Mouse (Mus musculus) embryo, embryonic 9.5 days (tissue): ENCODE data around the gene Mmp23.
"Not testable (repeated sequence)": the region's sequence is repeated elsewhere in the genome, so short reads cannot be mapped to it uniquely, and the experiment has no call there.

Experiments
- DNase-seq: peaks from one replicate; pipeline ENCODE4 v3.0.0-alpha.2; 2017; ENCODE audit errors: extremely low spot score

The Mmp23 gene

DNA sequence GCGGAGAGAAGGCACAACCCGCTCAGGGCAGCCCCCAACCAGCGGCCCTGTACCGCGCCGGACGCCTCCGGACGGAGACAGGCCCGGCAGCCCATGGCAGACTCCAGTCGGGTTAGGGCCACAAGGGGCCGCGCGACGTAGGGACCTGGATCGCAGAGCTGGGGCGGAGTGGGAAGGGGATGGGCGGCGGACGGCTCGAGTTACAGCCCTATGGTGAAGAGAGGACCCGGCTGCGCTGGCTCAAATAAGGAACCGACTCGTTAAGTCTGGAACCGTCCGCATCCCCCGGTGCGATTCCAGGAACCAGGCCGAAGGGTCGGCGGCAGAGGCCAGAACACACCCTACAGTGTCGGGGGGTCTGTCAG, at the start of gene Mmp23:
TSS of gene Mmp23 (minus strand) at position 299 of the 365 bp plus-strand sequence.
- DNase-seq = peak; percentile 78

DNA sequence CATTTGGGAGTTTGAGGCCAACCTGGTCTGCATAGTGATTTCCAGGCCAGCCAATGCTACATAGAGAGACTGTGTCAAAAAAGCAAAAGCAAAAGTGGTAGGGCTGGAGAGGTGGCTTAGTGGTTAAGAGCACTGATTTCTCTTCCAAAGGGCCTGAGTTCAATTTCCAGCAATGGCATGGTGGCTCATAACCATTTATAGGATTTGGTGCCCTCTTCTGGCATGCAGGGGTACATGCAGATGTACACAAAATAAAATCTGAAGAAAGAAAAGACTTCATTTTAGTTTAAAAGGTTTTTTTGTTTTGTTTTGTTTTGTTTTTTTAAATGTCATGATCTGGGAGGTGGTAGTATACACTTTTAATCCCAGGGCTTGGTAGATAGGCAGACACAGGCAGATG, 47.2 kb upstream of the Mmp23 start:
- DNase-seq = peak; percentile 27

DNA sequence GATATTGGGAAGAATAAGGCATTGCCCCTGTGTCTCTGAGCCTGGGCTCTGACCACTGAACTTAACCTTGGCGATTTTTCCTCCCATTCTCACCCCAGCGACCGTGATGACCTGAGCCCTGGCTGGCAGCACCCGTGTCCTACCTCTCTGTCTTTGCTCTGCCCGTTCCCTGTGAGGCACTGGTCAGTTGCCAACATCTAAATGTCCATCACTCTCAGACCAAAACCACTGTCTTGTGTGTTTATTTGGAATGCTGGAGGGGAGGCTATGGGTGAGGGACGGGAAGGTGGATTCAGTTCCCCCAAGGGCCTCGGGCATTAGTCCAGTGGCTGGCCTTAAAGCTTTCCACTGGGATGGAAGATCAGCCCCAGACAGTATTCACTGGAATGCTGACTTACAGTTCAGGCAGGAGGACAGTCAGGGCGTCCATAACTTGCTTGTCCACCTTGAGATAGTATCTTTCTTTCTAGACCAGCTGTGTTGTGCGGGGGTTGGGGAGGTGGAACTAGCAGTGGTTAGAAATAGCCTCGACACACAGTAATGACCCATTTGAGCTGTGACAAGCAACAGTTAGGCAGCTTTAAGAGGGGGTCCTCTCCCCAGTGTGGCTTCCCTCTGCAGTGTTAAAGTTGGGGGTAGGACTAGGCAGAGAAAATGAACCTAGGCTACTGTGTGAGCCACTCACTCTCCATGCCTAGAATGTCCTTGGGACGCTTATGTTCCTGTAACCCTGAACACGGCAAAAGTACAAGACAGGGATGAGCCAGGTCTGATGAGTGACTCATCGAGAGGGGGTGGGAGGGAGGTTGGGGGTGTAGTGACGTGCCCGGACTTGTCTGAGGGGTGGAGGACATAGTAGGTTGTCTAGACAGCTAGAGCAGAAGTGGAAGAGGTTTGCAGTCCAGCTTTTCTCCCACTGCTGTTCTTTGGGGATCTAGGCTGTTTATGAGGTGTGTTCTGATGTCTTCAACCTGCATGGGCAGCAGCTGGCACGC, 43.4 kb upstream of the Mmp23 start:
- DNase-seq = no peak

DNA sequence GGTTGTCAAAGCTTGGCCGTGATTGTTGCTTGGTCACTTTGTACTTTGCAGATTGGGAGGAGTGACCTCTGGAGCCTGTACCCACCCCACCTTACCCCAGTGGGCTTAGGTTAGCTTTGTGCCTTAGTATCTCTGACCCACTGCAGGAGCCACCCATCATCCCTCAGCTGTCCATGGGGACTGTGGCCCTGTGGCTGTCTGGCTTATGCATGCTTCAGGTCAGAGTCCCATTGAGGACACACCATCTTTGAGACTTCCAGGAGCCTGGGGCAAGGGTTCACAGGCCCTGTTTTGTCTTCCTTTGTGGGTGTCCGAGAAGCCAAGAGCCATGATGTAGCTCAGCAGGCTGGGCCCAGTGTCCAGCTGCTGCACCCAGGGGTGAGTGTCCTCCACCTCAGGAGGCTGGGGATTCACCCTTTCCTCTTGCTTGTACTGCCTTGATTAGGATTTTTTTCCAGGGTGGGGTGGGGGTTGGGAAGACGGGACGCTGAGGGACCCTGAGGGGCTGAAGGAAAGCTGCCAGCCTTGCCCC, 42.4 kb upstream of the Mmp23 start:
- no peak for DNase-seq

DNA sequence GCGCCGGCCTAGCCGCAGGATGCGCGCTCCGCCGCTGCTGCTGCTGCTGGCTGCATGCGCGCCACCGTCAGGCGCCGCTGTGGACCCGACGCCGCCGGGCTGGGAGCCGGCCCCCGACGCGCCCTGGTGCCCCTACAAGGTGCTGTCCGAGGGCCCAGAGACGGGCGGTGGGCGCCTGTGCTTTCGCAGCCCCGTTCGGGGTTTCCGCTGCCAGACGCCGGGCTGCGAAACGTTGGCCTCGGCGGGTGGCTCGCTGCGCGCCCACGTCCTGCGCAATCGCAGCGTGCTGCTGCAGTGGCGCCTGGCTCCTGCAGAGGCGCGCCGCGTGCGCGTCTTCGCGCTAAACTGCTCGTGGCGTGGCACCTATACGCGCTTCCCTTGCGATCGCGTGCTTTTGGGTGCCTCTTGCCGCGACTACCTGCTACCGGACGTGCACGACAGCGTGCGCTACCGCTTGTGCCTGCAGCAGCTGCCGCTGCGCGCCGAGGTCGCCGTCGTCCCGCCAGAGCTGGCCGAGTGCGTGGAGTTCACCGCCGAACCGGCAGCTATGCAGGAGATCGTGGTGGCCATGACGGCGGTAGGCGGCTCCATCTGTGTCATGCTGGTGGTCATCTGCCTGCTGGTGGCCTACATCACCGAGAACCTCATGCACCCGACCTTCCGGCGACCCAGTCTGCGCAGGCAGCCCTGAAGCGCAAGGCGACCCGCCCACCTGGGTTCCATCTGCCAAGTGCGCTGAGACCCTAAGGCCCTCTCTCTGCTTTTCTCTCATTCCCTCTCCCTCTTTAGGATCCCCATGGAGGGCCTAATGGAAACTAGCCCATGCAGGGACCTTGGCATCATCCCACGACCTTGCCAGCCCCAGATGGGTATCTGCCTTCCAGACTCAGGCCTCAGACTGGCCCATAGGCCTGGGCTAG, 41.6 kb upstream of the Mmp23 start:
- peak; percentile 52 for DNase-seq

DNA sequence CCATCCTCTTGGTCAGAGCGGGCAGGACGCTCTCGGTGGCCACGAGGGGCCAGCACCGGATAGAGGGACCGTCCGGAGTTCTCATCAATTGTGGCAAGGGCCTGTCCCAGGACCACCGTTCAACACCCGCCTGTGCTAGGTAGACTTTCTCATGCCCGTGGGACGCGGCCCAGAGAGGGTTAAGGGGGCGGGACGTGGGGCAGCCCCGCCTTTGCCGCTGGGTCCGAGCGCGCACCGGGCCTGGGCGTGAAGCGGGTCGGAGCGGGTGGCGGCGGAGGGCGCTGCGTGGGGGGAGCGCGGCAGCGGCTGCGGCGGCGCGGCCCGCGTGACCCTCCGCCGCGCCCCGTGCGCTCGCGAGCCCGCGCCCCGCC, 40.9 kb upstream of the Mmp23 start, which contains the start of gene Fndc10:
TSS of gene Fndc10 (plus strand) at position 232 of the 371 bp plus-strand sequence.
- DNase-seq = peak; percentile 69

DNA sequence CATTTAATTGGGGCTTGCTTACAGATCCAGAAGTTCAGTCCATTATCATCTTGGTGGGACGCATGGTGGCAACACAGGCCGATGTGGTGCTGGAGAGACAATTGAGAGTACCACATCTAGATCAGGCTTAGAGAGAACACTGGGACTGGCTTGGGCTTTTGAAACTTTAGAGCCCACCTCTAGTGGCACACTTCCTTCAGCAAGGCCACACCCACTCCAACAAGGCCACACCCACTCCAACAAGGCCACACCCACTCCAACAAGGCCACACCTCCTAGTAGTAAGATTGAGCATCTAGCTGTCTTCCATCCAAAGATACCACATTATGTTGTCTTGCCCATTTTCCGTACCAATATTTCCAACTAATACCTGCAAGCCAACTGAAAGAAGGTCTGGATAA, 39.2 kb upstream of the Mmp23 start:
- no peak for DNase-seq

DNA sequence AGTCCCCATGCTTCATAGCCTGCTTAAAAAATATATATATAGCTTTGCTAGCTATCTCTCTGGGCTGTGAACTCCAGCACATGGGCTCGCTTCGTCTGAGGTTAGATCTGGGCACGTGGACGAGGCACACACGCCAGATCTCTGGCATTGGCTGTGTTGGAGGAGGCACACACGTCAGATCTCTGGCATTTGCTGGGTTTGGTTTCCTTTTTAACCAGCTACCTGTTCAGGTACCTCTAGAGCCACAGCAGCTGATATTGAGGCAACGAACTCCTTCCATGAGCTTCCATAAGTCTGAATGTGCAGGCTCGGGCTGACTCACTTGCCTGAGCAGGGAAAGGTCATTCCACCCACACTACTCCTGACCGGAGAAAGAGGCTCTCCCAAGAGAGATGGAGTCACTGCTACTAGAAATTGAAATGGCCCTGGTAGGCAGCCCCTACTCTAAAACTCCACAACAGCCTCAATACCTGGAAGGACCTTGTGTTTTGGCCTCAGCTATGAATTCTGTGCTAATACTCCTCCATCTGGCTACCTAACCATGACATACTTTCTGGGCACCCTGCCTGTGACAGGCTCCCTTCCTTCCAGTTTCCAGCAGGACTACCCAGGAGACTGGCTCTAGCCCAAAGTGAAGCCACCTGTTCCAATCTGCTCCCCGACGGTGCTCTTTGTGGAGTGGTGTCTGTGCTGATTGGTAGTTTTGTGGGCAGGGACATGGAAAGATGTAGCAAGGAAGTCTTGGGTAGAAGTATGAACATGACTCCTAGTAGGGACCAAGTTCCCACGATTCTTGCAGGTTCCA, 37.6 kb upstream of the Mmp23 start:
- DNase-seq = no peak

DNA sequence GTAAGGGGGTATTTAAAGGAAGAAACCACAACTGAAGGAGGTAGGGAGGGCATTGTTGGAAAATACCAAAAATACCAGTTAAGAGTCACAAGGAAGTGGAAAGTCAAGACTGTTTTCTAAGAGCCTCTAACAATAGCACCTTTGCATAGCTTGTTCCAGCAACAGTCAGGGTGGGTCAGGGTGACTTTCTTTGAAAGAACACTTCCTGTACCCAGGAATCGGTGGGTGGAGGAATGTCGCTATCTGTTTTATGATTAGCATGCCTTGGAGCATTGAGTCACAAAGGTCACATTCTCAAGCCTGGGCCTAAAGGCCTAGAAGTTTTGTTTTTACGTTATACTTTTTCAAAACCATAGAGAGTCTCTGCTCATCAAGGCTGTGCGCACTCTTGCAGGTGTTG, 34.6 kb upstream of the Mmp23 start:
- DNase-seq = not testable (repeated sequence)

DNA sequence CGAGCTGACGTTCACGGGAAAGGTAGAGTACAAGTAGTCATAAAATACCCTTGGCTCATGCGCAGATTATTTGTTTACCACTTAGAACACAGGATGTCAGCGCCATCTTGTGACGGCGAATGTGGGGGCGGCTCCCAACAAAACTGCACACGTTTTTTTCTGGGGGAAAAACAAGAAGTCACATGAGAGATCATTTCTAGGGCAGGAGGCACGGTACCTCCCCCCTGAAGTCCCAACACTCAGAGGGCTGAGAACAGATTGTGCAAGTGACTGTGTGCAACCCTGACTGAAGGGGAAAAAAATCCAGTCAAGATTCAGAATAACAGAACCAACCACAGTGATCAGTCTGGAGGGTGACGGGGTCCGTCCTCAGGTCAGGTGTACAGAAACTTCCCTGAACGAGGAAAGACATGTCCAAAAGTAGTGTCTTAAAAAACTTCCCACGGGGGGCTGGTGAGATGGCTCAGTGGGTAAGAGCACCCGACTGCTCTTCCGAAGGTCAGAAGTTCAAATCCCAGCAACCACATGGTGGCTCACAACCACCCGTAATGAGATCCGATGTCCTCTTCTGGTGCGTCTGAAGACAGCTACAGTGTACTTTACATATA, 30.6 kb upstream of the Mmp23 start:
- not testable (repeated sequence) for DNase-seq

DNA sequence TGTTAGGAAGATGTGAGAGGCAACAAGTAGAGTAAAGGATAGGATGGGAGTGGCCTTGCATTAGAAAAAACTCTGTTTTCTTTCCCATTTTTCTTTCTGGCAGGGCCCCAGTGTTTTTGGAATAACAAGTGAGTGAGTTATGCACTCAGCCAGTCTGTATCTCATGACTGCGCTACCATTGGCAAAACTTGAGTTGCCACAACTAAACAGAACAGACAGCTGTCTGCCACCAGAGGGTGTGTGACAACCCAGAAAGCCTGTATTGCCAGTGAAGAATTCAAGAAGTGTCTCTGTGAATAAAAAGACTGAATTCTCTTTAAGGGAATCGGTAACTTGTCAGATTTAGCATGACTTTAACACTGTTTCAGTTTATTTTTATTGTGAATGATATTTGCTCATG, 22.8 kb upstream of the Mmp23 start:
- no peak for DNase-seq

DNA sequence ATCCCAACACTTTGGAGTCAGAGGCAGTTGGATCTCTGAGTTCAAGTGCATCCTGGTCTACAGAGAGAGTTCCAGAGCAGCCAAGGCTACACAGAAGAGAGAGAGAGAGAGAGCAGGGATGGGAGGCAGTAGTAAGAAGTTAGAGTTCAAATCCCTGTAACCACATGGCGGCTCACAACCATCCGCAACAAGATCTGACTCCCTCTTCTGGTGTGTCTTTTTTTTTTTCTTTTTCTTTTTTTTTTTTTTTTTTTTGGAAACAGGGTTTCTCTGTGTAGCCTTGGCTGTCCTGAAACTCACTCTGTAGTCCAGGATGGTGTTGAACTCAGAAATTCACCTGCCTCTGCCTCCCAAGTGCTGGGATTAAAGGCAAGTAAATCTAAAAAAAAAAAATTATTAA, 18.9 kb upstream of the Mmp23 start:
- no peak for DNase-seq

DNA sequence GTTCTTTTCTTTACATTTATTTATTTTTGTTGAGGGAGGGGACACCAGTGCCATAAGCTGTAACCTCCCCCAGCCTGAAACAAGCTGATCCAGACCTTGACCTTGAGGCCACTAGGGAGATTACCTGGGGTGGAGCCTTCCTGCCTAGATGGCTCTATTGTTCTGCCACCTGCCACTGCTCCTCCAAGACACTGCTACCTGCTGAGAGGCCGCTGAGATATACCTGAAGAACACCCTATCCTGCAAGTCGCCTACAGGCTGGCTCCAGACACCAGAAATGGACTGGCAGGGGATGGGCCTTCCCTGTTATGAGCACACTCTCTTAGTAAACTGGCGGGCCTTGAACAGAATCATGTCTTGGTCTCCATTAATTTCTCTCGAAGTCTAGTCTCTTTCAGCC, 17.1 kb upstream of the Mmp23 start:
- not testable (repeated sequence) for DNase-seq

DNA sequence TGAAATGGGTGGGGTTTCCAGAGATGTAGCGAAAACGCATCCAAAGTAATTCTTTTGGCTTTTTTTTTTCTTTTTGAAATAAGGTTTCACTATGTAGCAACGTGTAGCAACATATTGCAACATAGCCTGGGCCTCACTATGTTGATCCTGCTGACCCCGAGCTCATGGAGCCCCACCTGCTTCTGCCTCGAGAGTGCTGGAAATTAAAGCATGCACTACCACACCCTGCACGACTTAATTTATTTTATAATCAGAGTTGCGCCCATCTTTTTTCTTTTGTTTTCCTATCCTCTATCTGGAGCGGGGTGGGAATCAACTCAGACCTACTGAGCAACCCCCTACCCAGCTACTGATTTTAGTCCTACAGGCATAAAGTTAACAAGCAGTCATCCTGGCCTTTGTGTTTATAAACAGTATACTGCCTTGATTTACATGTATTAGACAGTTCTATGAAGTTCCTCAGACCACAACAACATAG, 16.5 kb upstream of the Mmp23 start:
- no peak for DNase-seq

DNA sequence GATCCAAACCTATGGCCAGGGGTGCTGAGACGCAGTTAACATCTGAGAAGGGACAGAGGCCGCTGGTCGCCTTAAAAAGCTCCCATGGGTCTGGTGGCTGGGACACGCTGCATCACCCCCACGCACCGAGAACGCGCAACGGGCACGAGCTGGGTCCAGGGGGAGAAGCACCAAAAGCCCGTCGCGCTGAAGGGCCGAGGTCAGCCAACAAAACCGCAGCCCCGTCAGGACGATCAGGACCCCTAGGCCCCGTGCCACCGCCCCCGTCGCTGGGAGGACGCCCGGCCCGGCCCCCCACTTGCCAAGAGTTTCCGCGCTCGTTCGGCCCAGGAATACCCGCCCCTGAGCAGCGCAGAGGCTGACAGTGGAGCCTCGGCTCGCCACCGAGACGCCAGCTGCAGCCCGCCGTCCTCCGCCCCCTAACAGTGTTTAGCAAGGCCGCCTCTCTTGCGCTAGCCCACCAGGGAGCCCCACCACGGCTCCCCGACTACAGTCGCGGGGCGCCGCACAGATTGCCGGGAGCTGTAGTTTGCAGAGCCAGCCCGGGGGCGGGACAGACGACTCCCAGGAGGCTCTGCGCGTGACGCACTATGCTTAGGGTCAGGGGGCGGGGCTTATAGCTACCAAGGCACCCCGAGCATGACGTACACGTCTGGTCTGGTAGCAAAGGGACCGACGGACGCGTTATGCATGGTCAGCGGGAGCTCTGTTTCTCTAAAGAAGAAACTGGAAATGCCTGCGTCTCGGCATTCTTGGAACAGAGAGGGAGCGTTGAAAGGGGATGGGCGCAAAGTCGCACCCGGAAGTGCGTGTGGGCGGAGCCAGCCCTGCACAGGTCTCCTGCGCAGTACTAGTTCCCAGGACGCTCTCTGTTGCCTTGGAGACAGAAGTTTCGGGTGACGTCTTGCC, 15.8 kb upstream of the Mmp23 start, which contains the start of gene Mib2:
TSS of gene Mib2 (minus strand) at position 510 of the 909 bp plus-strand sequence.
- peak; percentile 97 for DNase-seq

DNA sequence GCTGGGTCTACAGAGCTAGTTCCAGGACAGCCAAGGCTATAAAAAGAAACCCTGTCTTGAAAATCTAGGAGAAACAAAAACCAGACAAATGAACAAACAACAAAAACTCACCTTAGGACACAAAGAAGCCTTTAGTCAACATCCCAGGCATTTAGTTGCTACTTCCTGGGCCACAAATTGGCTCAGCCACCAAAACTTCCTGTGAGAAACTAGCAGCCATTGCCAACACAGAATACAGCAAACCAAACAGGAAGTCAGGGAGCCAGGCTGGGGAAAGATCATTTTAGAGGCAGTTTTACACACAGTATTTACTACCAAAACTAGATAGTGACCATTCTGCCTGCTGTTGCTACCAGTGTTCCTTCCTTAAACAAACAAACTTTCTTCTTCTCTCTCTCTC, 13.7 kb upstream of the Mmp23 start:
- DNase-seq = no peak

DNA sequence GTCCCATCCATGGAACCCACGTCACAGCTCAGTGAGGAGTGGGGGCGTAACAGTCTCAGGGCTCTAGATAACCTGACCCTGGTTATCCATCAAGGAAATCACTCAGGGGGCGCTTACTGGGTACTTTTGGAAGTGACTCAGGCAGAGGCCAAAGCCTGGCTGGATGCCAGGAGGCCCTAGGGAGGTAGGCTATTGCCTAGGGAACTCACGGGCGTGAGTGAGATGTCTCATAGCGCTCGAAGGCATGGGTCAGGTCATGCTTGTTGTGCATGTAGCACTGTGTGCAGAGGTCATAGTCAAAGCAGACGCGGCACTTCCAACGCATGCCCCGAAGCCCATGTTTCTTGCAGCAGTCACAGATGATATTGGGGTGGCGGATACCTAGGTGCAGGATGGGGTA, 7.5 kb upstream of the Mmp23 start:
- no peak for DNase-seq

DNA sequence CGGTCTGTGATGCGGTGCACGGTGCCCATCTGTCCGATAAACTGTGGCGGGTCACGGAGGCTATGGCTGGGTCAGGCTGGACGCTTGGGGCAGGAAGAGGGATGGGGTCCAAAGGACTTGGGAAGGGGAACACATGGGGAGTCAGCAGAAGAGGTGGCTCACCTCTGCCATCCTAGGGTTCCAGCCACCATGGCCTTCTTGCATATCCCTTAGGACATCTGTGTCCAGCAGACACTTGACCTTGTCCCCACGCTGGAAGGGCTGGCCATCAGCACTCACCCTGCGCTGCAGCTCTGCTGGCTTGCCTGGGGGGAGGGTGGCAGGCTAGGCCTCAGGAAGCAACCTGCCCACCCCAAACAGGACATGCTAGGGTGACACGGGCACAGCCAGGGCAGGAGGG, 5.8 kb upstream of the Mmp23 start:
- DNase-seq = no peak

DNA sequence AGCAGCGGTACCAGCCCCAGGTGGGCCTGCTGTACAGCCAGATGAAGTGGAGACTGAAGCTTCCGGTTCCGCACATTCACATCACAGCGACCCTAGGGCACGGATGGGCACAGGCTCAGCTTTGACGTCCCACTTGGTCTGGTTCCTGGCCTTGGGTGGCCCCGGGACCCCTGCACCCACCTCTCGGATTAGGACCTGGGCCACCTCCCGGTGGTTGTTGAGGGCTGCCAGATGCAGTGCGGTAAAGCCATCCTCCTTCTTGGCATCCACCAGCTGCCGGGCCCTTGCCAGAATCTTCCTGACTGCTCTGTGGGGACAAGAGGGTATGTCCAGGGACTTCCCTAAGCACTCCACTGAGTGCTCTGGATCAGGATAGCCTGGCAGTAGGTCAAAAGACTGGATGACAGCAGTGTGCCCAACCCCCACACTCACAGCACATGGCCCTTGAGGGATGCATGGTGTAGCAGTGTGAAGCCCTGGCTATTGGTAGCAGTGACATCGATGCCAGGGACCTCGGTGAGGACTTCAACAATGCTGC, 3.1 kb upstream of the Mmp23 start:
- DNase-seq = no peak
